Mouse (Mus musculus) cerebellum, postnatal 4 days (tissue): ENCODE measurements at regions not wholly inside any gene's neighbourhood (a gene's known extent, or its start where the extent isn't known, plus 50 kb on each side); places are given as distances from the start of the nearest gene placed in this dataset.
"Not testable (repeated sequence)": the region's sequence is repeated elsewhere in the genome, so short reads cannot be mapped to it uniquely, and the experiment has no call there.

ENCODE experiments used
- DNase-seq, 2 experiments: peaks; one replicate each; pipeline ENCODE4 v3.0.0; 2022; ENCODE audit warnings: low spot score in 2 of 2, mixed read lengths in 1 of 2

GRCm38 (mm10) chr17:62287127-62287526, 594.0 kb downstream of the Efna5 start:
- DNase-seq = no peak

- peak in 1 of 2 experiments; percentile 6 for DNase-seq
Observed at GRCm38 (mm10) chr17:62286086-62287080, 594.7 kb downstream of the Efna5 start.

GRCm38 (mm10) chr17:62280201-62280600, 600.9 kb downstream of the Efna5 start:
- DNase-seq = no peak

GRCm38 (mm10) chr17:62271399-62271798, 609.7 kb downstream of the Efna5 start:
- DNase-seq = no peak

GRCm38 (mm10) chr17:62269279-62269678, 611.8 kb downstream of the Efna5 start:
- DNase-seq = no peak

- no peak for DNase-seq
Observed at GRCm38 (mm10) chr17:62253448-62253847, 627.7 kb downstream of the Efna5 start.

GRCm38 (mm10) chr17:62248011-62248410, 633.1 kb downstream of the Efna5 start:
- no peak for DNase-seq

GRCm38 (mm10) chr17:62246650-62247049, 634.5 kb downstream of the Efna5 start:
- no peak for DNase-seq

GRCm38 (mm10) chr17:62230939-62231338, 650.2 kb downstream of the Efna5 start:
- no peak for DNase-seq

GRCm38 (mm10) chr17:62210441-62211025, 670.6 kb downstream of the Efna5 start:
- no peak for DNase-seq

- no peak for DNase-seq
Observed at GRCm38 (mm10) chr17:62202658-62203057, 678.5 kb downstream of the Efna5 start.

- no peak for DNase-seq
Observed at GRCm38 (mm10) chr17:62200491-62200890, 680.6 kb downstream of the Efna5 start.

- DNase-seq = no peak
Observed at GRCm38 (mm10) chr17:62199559-62199958, 681.6 kb downstream of the Efna5 start.

GRCm38 (mm10) chr17:62178612-62179210, 702.4 kb downstream of the Efna5 start:
- DNase-seq = no peak

GRCm38 (mm10) chr17:62176336-62176735, 704.8 kb downstream of the Efna5 start:
- DNase-seq = peak in 1 of 2 experiments; percentile 1

GRCm38 (mm10) chr17:62172305-62172704, 708.8 kb downstream of the Efna5 start:
- DNase-seq = no peak

- no peak for DNase-seq
Observed at GRCm38 (mm10) chr17:62171532-62171931, 709.6 kb downstream of the Efna5 start.

- no peak for DNase-seq
Observed at GRCm38 (mm10) chr17:62161457-62161856, 719.7 kb downstream of the Efna5 start.

- DNase-seq = no peak
Observed at GRCm38 (mm10) chr17:62160301-62160700, 720.8 kb downstream of the Efna5 start.

- no peak for DNase-seq
Observed at GRCm38 (mm10) chr17:62135050-62135449, 746.1 kb downstream of the Efna5 start.

- DNase-seq = not testable (repeated sequence)
Observed at GRCm38 (mm10) chr17:62111703-62112102, 769.4 kb downstream of the Efna5 start.

- DNase-seq = no peak
Observed at GRCm38 (mm10) chr17:62109052-62109451, 772.1 kb downstream of the Efna5 start.
